Mouse (Mus musculus) CH12.LX (cell line): ENCODE data around the gene Cfap157. TPM values are rescaled to one million over a fixed set of nuclear protein-coding genes. Genes with fewer than 3 reads are reported as not detected.

ENCODE experiments used
- DNase-seq: peaks from one replicate; pipeline ENCODE4 v3.0.0-alpha.2; 2013; ENCODE audit errors: extremely low read depth
- H3K27ac ChIP-seq: 2 replicates; pipeline ENCODE4 v1.5.1; 2012; ENCODE audit warnings: low read depth, mild to moderate bottlenecking, control low read depth, moderate library complexity; ENCODE audit not compliant: insufficient read depth
- H3K27me3 ChIP-seq: replicated peaks from 2 replicates; pipeline ENCODE3; 2012; ENCODE audit warnings: inconsistent platforms
- H3K36me3 ChIP-seq, 2 experiments: replicated peaks in 1 of 2; 2 replicates each; pipeline versions ENCODE3 to v1.6.1; 2012; ENCODE audit warnings: inconsistent platforms in 1 of 2, low read length in 1 of 2, mild to moderate bottlenecking in 1 of 2, mixed read lengths in 1 of 2, moderate library complexity in 1 of 2; ENCODE audit not compliant: control insufficient read depth in 1 of 2, insufficient read depth in 1 of 2
- H3K4me1 ChIP-seq, 2 experiments: 2 replicates each; pipeline ENCODE4 v1.6.1; 2012; ENCODE audit warnings: inconsistent platforms in 1 of 2, moderate library complexity in 1 of 2; ENCODE audit not compliant: insufficient read depth in 2 of 2, control insufficient read depth in 1 of 2
- H3K4me2 ChIP-seq: 2 replicates; pipeline ENCODE4 v1.6.1; 2012; ENCODE audit warnings: low read depth, mild to moderate bottlenecking, control low read depth; ENCODE audit not compliant: poor library complexity, insufficient read depth, severe bottlenecking
- H3K4me3 ChIP-seq, 3 experiments: fragments of 150-350 bp in 1 of 3; sonication (generic) in 1 of 3; replicated peaks in 1 of 3; 2 replicates each; pipeline versions ENCODE3 to v1.5.1; 2011 to 2012; ENCODE audit warnings: low read depth in 2 of 3, low read length in 2 of 3, mild to moderate bottlenecking in 2 of 3, moderate library complexity in 2 of 3, control low read depth in 1 of 3, improper control_type of control experiment in 1 of 3, inconsistent platforms in 1 of 3, mixed read lengths in 1 of 3; ENCODE audit not compliant: poor library complexity in 1 of 3
- H3K79me2 ChIP-seq: replicated peaks from 2 replicates; pipeline ENCODE4 v1.6.1; 2012; ENCODE audit warnings: mild to moderate bottlenecking, moderate library complexity; ENCODE audit not compliant: control insufficient read depth, poor library complexity, insufficient read depth, severe bottlenecking; ENCODE audit errors: extremely low read depth
- H3K9ac ChIP-seq: 2 replicates; pipeline ENCODE4 v1.6.1; 2012; ENCODE audit warnings: low read depth, mild to moderate bottlenecking, control low read depth, moderate library complexity; ENCODE audit not compliant: insufficient read depth
- H3K9me3 ChIP-seq: replicated peaks from 2 replicates; pipeline ENCODE3; 2012; ENCODE audit warnings: low read length, inconsistent platforms, mixed read lengths
- BHLHE40 ChIP-seq: IDR thresholded peaks from 2 replicates; pipeline ENCODE4 v1.6.1; 2011; ENCODE audit warnings: mild to moderate bottlenecking, low read depth, low read length, improper control_type of control experiment
- CHD1 ChIP-seq: IDR thresholded peaks from 2 replicates; pipeline ENCODE4 v1.6.1; 2012; ENCODE audit warnings: low read depth, low read length, improper control_type of control experiment, inconsistent platforms
- CHD2 ChIP-seq: IDR thresholded peaks from 2 replicates; pipeline ENCODE4 v1.6.1; 2011; ENCODE audit warnings: low read length, improper control_type of control experiment
- CTCF ChIP-seq, 2 experiments: IDR thresholded peaks in 1 of 2; conservative IDR thresholded peaks in 1 of 2; 2 replicates each; pipeline ENCODE4 v1.5.1; 2011 to 2012; ENCODE audit warnings: low read depth in 2 of 2, low read length in 2 of 2, improper control_type of control experiment in 1 of 2, inconsistent platforms in 1 of 2, mild to moderate bottlenecking in 1 of 2, moderate library complexity in 1 of 2
- EP300 ChIP-seq: IDR thresholded peaks from 2 replicates; pipeline ENCODE4 v1.6.1; 2011; ENCODE audit warnings: low read length, improper control_type of control experiment
- GABPA ChIP-seq: IDR thresholded peaks from 2 replicates; pipeline ENCODE4 v1.6.1; 2012; ENCODE audit warnings: low read depth, low read length, improper control_type of control experiment, inconsistent platforms; ENCODE audit not compliant: insufficient replicate concordance
- HCFC1 ChIP-seq: IDR thresholded peaks from 2 replicates; pipeline ENCODE4 v1.6.1; 2012; ENCODE audit warnings: low read depth, mild to moderate bottlenecking, inconsistent platforms, low read length, improper control_type of control experiment
- IRF4 ChIP-seq: IDR thresholded peaks from 2 replicates; pipeline ENCODE4 v1.6.1; 2014; ENCODE audit warnings: low read depth, mild to moderate bottlenecking, inconsistent platforms, low read length, improper control_type of control experiment
- JUN ChIP-seq: IDR thresholded peaks from 2 replicates; pipeline ENCODE4 v1.6.1; 2011; ENCODE audit warnings: low read depth, mild to moderate bottlenecking, low read length, improper control_type of control experiment, moderate library complexity; ENCODE audit not compliant: insufficient read depth
- JUND ChIP-seq: conservative IDR thresholded peaks from 2 replicates; pipeline ENCODE4 v1.6.1; 2011; ENCODE audit warnings: low read depth, low read length, improper control_type of control experiment
- MAFK ChIP-seq: IDR thresholded peaks from 2 replicates; pipeline ENCODE4 v1.6.1; 2011; ENCODE audit warnings: low read length, improper control_type of control experiment; ENCODE audit not compliant: insufficient replicate concordance
- MEF2A ChIP-seq: IDR thresholded peaks from 2 replicates; pipeline ENCODE4 v1.6.1; 2014; ENCODE audit warnings: low read depth, mild to moderate bottlenecking, inconsistent platforms, low read length, improper control_type of control experiment, borderline replicate concordance
- MXI1 ChIP-seq: IDR thresholded peaks from 2 replicates; pipeline ENCODE4 v1.6.1; 2011; ENCODE audit warnings: mild to moderate bottlenecking, low read depth, low read length, improper control_type of control experiment
- MYC ChIP-seq: IDR thresholded peaks from 2 replicates; pipeline ENCODE4 v1.6.1; 2011; ENCODE audit warnings: low read depth, mild to moderate bottlenecking, improper control_type of control experiment, low read length
- PAX5 ChIP-seq: IDR thresholded peaks from 2 replicates; pipeline ENCODE4 v1.6.1; 2012; ENCODE audit warnings: low read length, inconsistent platforms, mixed read lengths
- POLR2A ChIP-seq: IDR thresholded peaks from 2 replicates; pipeline ENCODE4 v1.6.1; 2011; ENCODE audit warnings: low read depth, mild to moderate bottlenecking, improper control_type of control experiment, low read length
- POLR2AphosphoS2 ChIP-seq: IDR thresholded peaks from 2 replicates; pipeline ENCODE4 v1.6.1; 2011; ENCODE audit warnings: low read depth, low read length, improper control_type of control experiment
- RAD21 ChIP-seq: IDR thresholded peaks from 2 replicates; pipeline ENCODE4 v1.6.1; 2011; ENCODE audit warnings: low read depth, mild to moderate bottlenecking, low read length, improper control_type of control experiment, moderate library complexity
- SIN3A ChIP-seq: IDR thresholded peaks from 2 replicates; pipeline ENCODE4 v1.6.1; 2012; ENCODE audit warnings: low read length, improper control_type of control experiment, inconsistent platforms
- TCF12 ChIP-seq: IDR thresholded peaks from 2 replicates; pipeline ENCODE4 v1.6.1; 2014; ENCODE audit warnings: low read depth, mild to moderate bottlenecking, inconsistent platforms, low read length, improper control_type of control experiment
- UBTF ChIP-seq: IDR thresholded peaks from 2 replicates; pipeline ENCODE4 v1.6.1; 2012; ENCODE audit warnings: low read depth, mild to moderate bottlenecking, inconsistent platforms, low read length, improper control_type of control experiment, moderate library complexity
- USF1 ChIP-seq: IDR thresholded peaks from 2 replicates; pipeline ENCODE4 v1.6.1; 2014; ENCODE audit warnings: low read depth, mild to moderate bottlenecking, inconsistent platforms, low read length, improper control_type of control experiment
- USF2 ChIP-seq: conservative IDR thresholded peaks from 2 replicates; pipeline ENCODE4 v1.6.1; 2011; ENCODE audit warnings: low read depth, low read length, improper control_type of control experiment
- ZKSCAN1 ChIP-seq: IDR thresholded peaks from 2 replicates; pipeline ENCODE4 v1.6.1; 2012; ENCODE audit warnings: low read depth, inconsistent platforms, low read length, improper control_type of control experiment, borderline replicate concordance
- ZMIZ1 ChIP-seq: IDR thresholded peaks from 2 replicates; pipeline ENCODE4 v1.6.1; 2012; ENCODE audit warnings: low read depth, mild to moderate bottlenecking, inconsistent platforms, low read length, improper control_type of control experiment
- ZNF384 ChIP-seq: IDR thresholded peaks from 2 replicates; pipeline ENCODE4 v1.6.1; 2012; ENCODE audit warnings: low read depth, low read length, improper control_type of control experiment, inconsistent platforms
- dilution Hi-C: fragments of 300-500 bp; cut with MboI; formaldehyde crosslinking; loops from 2 replicates; pipeline ENCODE4 v1.14.3; 2020; ENCODE audit warnings: low sequenced_read_pairs; ENCODE audit not compliant: extremely low pct_unique_long_range_greater_than_20kb, extremely low pct_ligation_motif_present
- in situ Hi-C: fragments of 300-500 bp; cut with MboI; formaldehyde crosslinking; loops from 3 replicates; pipeline ENCODE4 v1.14.3; 2019; ENCODE audit warnings: low sequenced_read_pairs, low pct_ligation_motif_present, low pct_unique_long_range_greater_than_20kb, mixed read lengths
- polyA plus RNA-seq: library from polyadenylated mRNA; unstranded; fragments of >175 nt; gene quantifications from 2 replicates; pipeline ENCODE4 v1.2.1, GENCODE M21; 2012; ENCODE audit warnings: low read depth; ENCODE audit not compliant: insufficient read length
- total RNA-seq, 2 experiments: library from RNA; depleted of rRNA; stranded (reverse); fragments of 300-350 nt in 1 of 2; fragments of >200 nt in 1 of 2; gene quantifications; 2 replicates each; pipeline ENCODE4 v1.2.3; 2012 to 2014

The Cfap157 gene
- total and polyA plus RNA-seq, 3 experiments = 0.23 TPM; not detected in 2

GRCm38 (mm10) chr2:32731911-32732310, 52.3 kb downstream of the Cfap157 start:
- H3K27me3 ChIP-seq = no peaks in the 10 kb centered on the region
- dilution Hi-C loops (no loop called here), in situ Hi-C loops (no loop called here)
- no peaks in the 10 kb centered on the region for H3K9me3 ChIP-seq
- peaks cover 19 to 88% of the 10 kb centered on the region in 2 experiments for H3K36me3 ChIP-seq
- no peak overlapping the region for H3K4me2 ChIP-seq
- no peak overlapping the region for H3K4me3 ChIP-seq
- no peaks in the 10 kb centered on the region for H3K79me2 ChIP-seq
- no peak overlapping the region for H3K27ac ChIP-seq
- H3K9ac ChIP-seq = no peak overlapping the region
- DNase-seq = no peak
- TF ChIP-seq ZKSCAN1 (no peak), GABPA (no peak), MYC (no peak), POLR2A (no peak), RAD21 (no peak), ZNF384 (no peak), POLR2AphosphoS2 (no peak), CHD2 (no peak), CTCF (conservative IDR thresholded peaks at IDR 0.05 in 1 of 2, IDR thresholded peaks at IDR 0.05 in 1 of 2; ENCODE audit: low read depth in 2 of 2, low read length in 2 of 2) (no peak), PAX5 (no peak), USF1 (no peak), ZMIZ1 (no peak), EP300 (no peak), JUND (no peak), TCF12 (no peak), SIN3A (no peak), MXI1 (no peak)
- H3K4me1 ChIP-seq = peaks cover 7 to 66% of the 10 kb centered on the region in 2 experiments; a peak in 3 of 4 replicates

- TF ChIP-seq ZMIZ1 (no peak), BHLHE40 (no peak), HCFC1 (no peak), USF1 (no peak), USF2 (no peak), IRF4 (no peak), ZKSCAN1 (no peak), TCF12 (no peak), JUN (no peak), PAX5 (no peak), POLR2AphosphoS2 (no peak), UBTF (no peak), MAFK (no peak), CHD1 (no peak), MEF2A (no peak), EP300 (no peak)
- TF ChIP-seq, all 38 proteins: peak for 0
- no peak overlapping the region for H3K4me2 ChIP-seq
- peaks cover 23 to 87% of the 10 kb centered on the region in 2 experiments for H3K36me3 ChIP-seq
- H3K4me1 ChIP-seq = peaks cover 2 to 64% of the 10 kb centered on the region in 2 experiments; a peak in 3 of 4 replicates
- no peak overlapping the region for H3K27ac ChIP-seq
- H3K27me3 ChIP-seq = no peaks in the 10 kb centered on the region
- no peaks in the 10 kb centered on the region for H3K9me3 ChIP-seq
- DNase-seq = no peak
- no peak overlapping the region for H3K9ac ChIP-seq
- dilution Hi-C loops = no loop called here
- no peak overlapping the region for H3K4me3 ChIP-seq
- no peaks in the 10 kb centered on the region for H3K79me2 ChIP-seq
- in situ Hi-C loops = no loop called here
Measured at GRCm38 (mm10) chr2:32730854-32731253, 53.4 kb downstream of the Cfap157 start.
